Mouse (Mus musculus) hindbrain, embryonic 11.5 days (tissue): ENCODE data around the gene 1700029P11Rik. TPM values are rescaled to one million over a fixed set of nuclear protein-coding genes. Genes with fewer than 3 reads are reported as not detected.

ENCODE experiments used
- ATAC-seq: fragments of 200-750 bp; cut with Nextera tagmentation; 2 replicates; pipeline ENCODE4 v1.8.0; 2017; ENCODE audit warnings: mild to moderate bottlenecking, moderate TSS enrichment, moderate library complexity; ENCODE audit not compliant: low FRiP score
- DNase-seq: peaks from one replicate; pipeline ENCODE4 v3.0.0-alpha.2; 2015; ENCODE audit warnings: low spot score
- H3K27ac ChIP-seq: fragments of 300-500 bp; sonication (generic); 2 replicates; pipeline ENCODE4 v1.5.1; 2014; ENCODE audit warnings: mild to moderate bottlenecking, low read depth, low read length
- H3K27me3 ChIP-seq: fragments of 300-500 bp; sonication (generic); 2 replicates; pipeline ENCODE4 v1.6.1; 2014; ENCODE audit warnings: mild to moderate bottlenecking, low read length, moderate library complexity, mixed read lengths; ENCODE audit not compliant: control insufficient read depth, insufficient read depth
- H3K36me3 ChIP-seq: fragments of 300-500 bp; sonication (generic); 2 replicates; pipeline ENCODE4 v1.6.1; 2014; ENCODE audit warnings: mild to moderate bottlenecking, low read length, moderate library complexity, mixed read lengths; ENCODE audit not compliant: control insufficient read depth, insufficient read depth
- H3K4me1 ChIP-seq: fragments of 300-500 bp; sonication (generic); replicated peaks from 2 replicates; pipeline ENCODE4 v1.6.1; 2014; ENCODE audit warnings: low read length, mixed read lengths; ENCODE audit not compliant: control insufficient read depth, insufficient read depth
- H3K4me2 ChIP-seq: fragments of 300-500 bp; sonication (generic); replicated peaks from 2 replicates; pipeline ENCODE4 v1.6.1; 2014; ENCODE audit warnings: mild to moderate bottlenecking, low read depth, low read length
- H3K4me3 ChIP-seq: fragments of 300-500 bp; sonication (generic); 2 replicates; pipeline ENCODE4 v1.5.1; 2014; ENCODE audit warnings: low read depth, low read length
- H3K9ac ChIP-seq: fragments of 300-500 bp; sonication (generic); 2 replicates; pipeline ENCODE4 v1.6.1; 2014; ENCODE audit warnings: low read depth, low read length
- H3K9me3 ChIP-seq: fragments of 300-500 bp; sonication (generic); 2 replicates; pipeline ENCODE4 v1.6.1; 2016; ENCODE audit warnings: low read length; ENCODE audit not compliant: control insufficient read depth
- WGBS: fragments of 180-500 bp; shearing (Covaris S2); extraction: QIAGEN DNeasy Blood & Tissue Kit; methylation state at CpG from one replicate; pipeline ENCODE4 v1.1.7; 2014; 5-methylcytosine and 5-hydroxymethylcytosine counted together
- polyA plus RNA-seq: library from polyadenylated mRNA; unstranded; fragments of >200 nt; fragmentation: Nextera tagmentation; extraction: Ambion mirVana; gene quantifications from 2 replicates; pipeline ENCODE4 v1.2.1, GENCODE M21; 2014

1700029P11Rik gene
- polyA plus RNA-seq, 1 experiment from 2014 or later = not detected

- H3K4me1 ChIP-seq = no peaks in the 10 kb centered on the region
- DNase-seq = no peak
- H3K9ac ChIP-seq = no peak overlapping the region
- H3K4me2 ChIP-seq = no peak overlapping the region
- 0 out of 2 replicates have a peak, but pooled peaks cover 2% of the 10 kb centered on the region for H3K36me3 ChIP-seq
- no peaks in the 10 kb centered on the region for H3K9me3 ChIP-seq
- no peak for ATAC-seq
- no peak overlapping the region for H3K27ac ChIP-seq
- H3K4me3 ChIP-seq = no peak overlapping the region
- 96% methylated on average over 9 of the region's 9 CpGs for WGBS
- no peaks in the 10 kb centered on the region for H3K27me3 ChIP-seq
Measured at GRCm38 (mm10) chr15:81954151-81954583, 26.2 kb upstream of the 1700029P11Rik start.

DNA sequence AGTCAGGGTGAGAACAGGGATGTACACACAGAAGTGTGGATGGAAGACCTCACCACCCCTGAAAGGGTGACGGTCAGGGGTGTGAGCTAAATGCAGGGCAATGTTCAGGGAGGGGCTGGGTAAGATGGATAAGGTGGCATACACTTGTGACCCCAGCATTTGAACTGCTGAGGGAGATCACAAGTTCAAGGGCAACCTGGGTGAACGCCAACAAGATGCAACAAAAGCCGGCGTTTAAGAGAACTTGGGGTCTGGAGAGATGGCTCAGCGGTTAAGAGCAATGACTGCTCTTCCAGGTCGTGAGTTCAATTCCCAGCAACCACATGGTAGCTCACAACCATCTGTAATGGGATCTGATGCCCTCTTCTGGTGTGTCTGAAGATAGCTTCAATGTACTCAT is 25.6 kb upstream of the 1700029P11Rik start:
- Histone ChIP-seq H3K27ac (no peak overlapping the region), H3K9ac (no peak overlapping the region), H3K36me3 (0 out of 2 replicates have a peak, but pooled peaks cover 2% of the 10 kb centered on the region), H3K4me1 (no peaks in the 10 kb centered on the region), H3K4me3 (no peak overlapping the region), H3K4me2 (no peak overlapping the region), H3K27me3 (no peaks in the 10 kb centered on the region), H3K9me3 (no peaks in the 10 kb centered on the region)
- DNase-seq (no peak), ATAC-seq (no peak)
- 93% methylated on average over 6 of the region's 6 CpGs for WGBS

DNA sequence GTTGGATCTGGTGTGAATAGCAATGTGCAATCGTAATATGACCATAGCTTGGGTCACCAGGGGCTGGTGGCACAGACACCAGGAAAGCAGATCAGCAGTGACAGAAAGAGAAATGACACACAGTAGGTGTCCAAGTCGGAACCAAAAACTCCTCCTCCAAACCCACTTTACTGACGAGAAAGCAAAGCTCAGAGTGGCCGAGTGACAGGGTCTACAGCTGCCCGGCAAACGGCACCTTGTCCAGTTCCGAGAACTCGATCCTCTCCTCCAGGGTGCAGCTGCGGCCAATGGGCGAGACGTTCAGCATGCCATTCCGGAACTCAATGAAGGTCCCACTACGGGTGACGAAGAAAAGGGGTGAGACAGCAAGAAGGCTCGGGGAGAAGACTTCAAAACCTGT is 24.9 kb upstream of the 1700029P11Rik start:
- DNase-seq (no peak), ATAC-seq (no peak)
- H3K9ac ChIP-seq = no peak overlapping the region
- no peaks in the 10 kb centered on the region for H3K4me1 ChIP-seq
- H3K36me3 ChIP-seq = 0 out of 2 replicates have a peak, but pooled peaks cover 2% of the 10 kb centered on the region
- H3K27ac ChIP-seq = no peak overlapping the region
- 90% methylated on average over 15 of the region's 15 CpGs for WGBS
- no peaks in the 10 kb centered on the region for H3K27me3 ChIP-seq
- no peak overlapping the region for H3K4me3 ChIP-seq
- no peaks in the 10 kb centered on the region for H3K9me3 ChIP-seq
- no peak overlapping the region for H3K4me2 ChIP-seq

DNA sequence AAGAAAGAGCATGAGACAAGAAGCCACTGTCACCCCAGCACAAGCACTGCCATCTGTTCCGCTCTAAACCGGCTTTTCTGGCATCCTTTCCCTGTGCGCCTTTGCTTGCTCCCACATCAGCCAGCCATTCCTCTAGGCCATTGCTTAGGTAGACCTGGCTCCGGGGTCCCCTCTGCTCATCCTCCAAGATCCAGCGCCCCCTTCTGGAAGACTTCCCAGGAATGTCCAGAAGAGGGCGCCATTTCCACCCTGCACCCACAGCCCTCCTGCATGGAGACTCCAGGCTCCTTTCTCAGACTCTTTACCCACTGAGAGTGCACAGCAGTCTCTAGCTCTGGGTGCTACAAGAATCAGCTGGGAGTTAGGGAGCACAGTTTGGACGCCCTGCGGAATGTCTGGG is 23.9 kb upstream of the 1700029P11Rik start:
- Histone ChIP-seq H3K9ac (no peak overlapping the region), H3K4me1 (no peaks in the 10 kb centered on the region), H3K27me3 (no peaks in the 10 kb centered on the region), H3K27ac (no peak overlapping the region), H3K4me3 (no peak overlapping the region), H3K9me3 (no peaks in the 10 kb centered on the region), H3K36me3 (0 out of 2 replicates have a peak, but pooled peaks cover 1% of the 10 kb centered on the region), H3K4me2 (no peak overlapping the region)
- WGBS = 52% methylated on average over 8 of the region's 8 CpGs
- no peak for ATAC-seq
- peak; percentile 78 for DNase-seq

- Histone ChIP-seq H3K27me3 (no peaks in the 10 kb centered on the region), H3K4me1 (no peaks in the 10 kb centered on the region), H3K9ac (no peak overlapping the region), H3K9me3 (no peaks in the 10 kb centered on the region), H3K4me2 (no peak overlapping the region), H3K27ac (no peak overlapping the region), H3K4me3 (no peak overlapping the region), H3K36me3 (no peaks in the 10 kb centered on the region)
- DNase-seq (no peak), ATAC-seq (no peak)
- WGBS = 89% methylated on average over 11 of the region's 11 CpGs
Measured at GRCm38 (mm10) chr15:81957598-81957997, 22.7 kb upstream of the 1700029P11Rik start.

GRCm38 (mm10) chr15:81958906-81959305 is 21.4 kb upstream of the 1700029P11Rik start:
- Histone ChIP-seq H3K9ac (no peak overlapping the region), H3K4me1 (no peaks in the 10 kb centered on the region), H3K36me3 (no peaks in the 10 kb centered on the region), H3K4me3 (no peak overlapping the region), H3K27ac (no peak overlapping the region), H3K27me3 (no peaks in the 10 kb centered on the region), H3K4me2 (no peak overlapping the region), H3K9me3 (no peaks in the 10 kb centered on the region)
- no peak for ATAC-seq
- no peak for DNase-seq
- 92% methylated on average over 3 of the region's 3 CpGs for WGBS

GRCm38 (mm10) chr15:81960171-81961077 is 19.9 kb upstream of the 1700029P11Rik start, which contains the start of gene Pmm1:
Gene Pmm1, minus strand, starts transcription at chr15:81960930.
- peak within 1 kb of the TSS; percentile 67 for H3K27ac ChIP-seq
- WGBS = under 1% methylated on average over 69 of the region's 77 CpGs
- peak within 1 kb of the TSS; percentile 57 for H3K4me3 ChIP-seq
- no peaks in the 10 kb centered on the region for H3K36me3 ChIP-seq
- DNase-seq (peak; percentile 100), ATAC-seq (peak; percentile 98)
- no peaks in the 10 kb centered on the region for H3K27me3 ChIP-seq
- no peaks in the 10 kb centered on the region for H3K9me3 ChIP-seq
- H3K4me1 ChIP-seq = no peaks in the 10 kb centered on the region
- peak within 1 kb of the TSS; percentile 78 for H3K9ac ChIP-seq
- peak within 1 kb of the TSS; percentile 99 for H3K4me2 ChIP-seq

DNA sequence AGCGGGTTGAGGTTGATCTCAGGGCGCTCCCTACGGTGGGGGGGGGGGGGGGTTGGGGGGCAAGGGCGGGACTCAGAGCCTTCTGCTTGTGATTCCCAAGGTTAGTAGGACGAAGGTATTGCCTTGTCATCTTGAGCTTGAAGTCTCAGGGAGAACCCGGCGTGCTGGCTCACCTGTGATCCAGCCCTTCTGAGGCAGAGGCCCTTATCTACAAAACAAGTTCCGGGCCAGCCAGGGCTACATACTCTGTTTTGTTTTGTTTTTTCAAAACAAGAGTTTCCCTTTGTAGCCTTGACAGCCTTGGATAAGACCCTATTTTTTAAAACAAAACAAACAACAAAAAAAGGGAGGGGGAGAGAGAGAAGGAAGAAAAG is 19.3 kb upstream of the 1700029P11Rik start:
- H3K9ac ChIP-seq = no peak overlapping the region
- H3K36me3 ChIP-seq = no peaks in the 10 kb centered on the region
- H3K4me2 ChIP-seq = peak overlapping the region; percentile 99
- no peaks in the 10 kb centered on the region for H3K27me3 ChIP-seq
- no peak overlapping the region for H3K27ac ChIP-seq
- ATAC-seq = no peak
- H3K9me3 ChIP-seq = no peaks in the 10 kb centered on the region
- peak overlapping the region; percentile 57 for H3K4me3 ChIP-seq
- WGBS = 8% methylated on average over 6 of the region's 8 CpGs
- no peaks in the 10 kb centered on the region for H3K4me1 ChIP-seq
- no peak for DNase-seq

DNA sequence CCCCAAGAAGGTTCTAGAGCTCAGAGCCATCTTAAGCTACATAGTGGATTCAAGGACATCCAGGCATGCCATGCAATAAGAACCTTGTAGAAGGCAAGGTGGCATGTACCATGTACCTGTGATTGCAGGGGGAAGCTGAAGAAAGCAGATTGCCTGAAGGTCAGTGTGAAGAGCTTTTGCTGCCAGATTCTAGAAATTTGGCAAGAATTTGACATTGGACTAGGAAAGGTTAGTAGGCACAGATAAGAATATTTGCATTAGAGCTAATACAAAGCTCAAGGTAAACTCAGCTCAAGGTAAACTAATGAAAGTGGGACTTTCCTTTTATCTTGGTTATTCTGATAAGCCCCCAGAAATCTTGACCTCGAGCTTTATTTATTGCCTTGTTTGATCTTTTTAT is 16.1 kb upstream of the 1700029P11Rik start:
- Histone ChIP-seq H3K4me1 (no peaks in the 10 kb centered on the region), H3K4me3 (no peak overlapping the region), H3K27me3 (no peaks in the 10 kb centered on the region), H3K36me3 (no peaks in the 10 kb centered on the region), H3K27ac (no peak overlapping the region), H3K9ac (no peak overlapping the region), H3K4me2 (no peak overlapping the region), H3K9me3 (no peaks in the 10 kb centered on the region)
- ATAC-seq (no peak), DNase-seq (no peak)
- WGBS = 74% methylated on average over 1 of the region's 1 CpGs
